Mouse (Mus musculus): ENCODE results near the gene Lrrc27. TPM values are rescaled to one million over a fixed set of nuclear protein-coding genes. Genes with fewer than 3 reads are reported as not detected.
A peak's percentile ranks its signal among the peaks of the same experiment; 100 is the strongest.

Gene Lrrc27
- polyA plus RNA-seq (2014; fragmentation: Nextera tagmentation; extraction: Ambion mirVana), result 4.8 and 4.9 TPM in 2 replicates

- WGBS, result 2% methylated on average over 53 of the region's 53 CpGs
- Histone ChIP-seq H3K27ac (ENCODE audit: low read depth, low read length) (peak within 1 kb of the TSS; percentile 77; the same call in 1 of the 2 replicates), H3K4me1 (ENCODE audit: control insufficient read depth, insufficient read depth, low read length) (no peaks in the 10 kb centered on the region), H3K9ac (ENCODE audit: low read length) (peak within 1 kb of the TSS; percentile 70), H3K4me3 (ENCODE audit: low read depth, low read length) (peak within 1 kb of the TSS; percentile 52), H3K4me2 (ENCODE audit: low read length) (peak within 1 kb of the TSS; percentile 57), H3K36me3 (ENCODE audit: control insufficient read depth, insufficient read depth, low read length) (no peaks in the 10 kb centered on the region), H3K9me3 (replicated peaks; ENCODE audit: control insufficient read depth, low read length) (no peaks in the 10 kb centered on the region), H3K27me3 (replicated peaks; ENCODE audit: control insufficient read depth, insufficient read depth, low read length) (no peaks in the 10 kb centered on the region)
- DNase-seq (ENCODE audit: low spot score) (peak; percentile 99), ATAC-seq (peak; percentile 98)
Measured at GRCm38 (mm10) chr7:139212754-139213745, at the start of gene Lrrc27, which contains the start of gene Stk32c. TSS of gene Lrrc27 (plus strand) at chr7:139212988. TSS of gene Stk32c (minus strand) at chr7:139213307.

DNA sequence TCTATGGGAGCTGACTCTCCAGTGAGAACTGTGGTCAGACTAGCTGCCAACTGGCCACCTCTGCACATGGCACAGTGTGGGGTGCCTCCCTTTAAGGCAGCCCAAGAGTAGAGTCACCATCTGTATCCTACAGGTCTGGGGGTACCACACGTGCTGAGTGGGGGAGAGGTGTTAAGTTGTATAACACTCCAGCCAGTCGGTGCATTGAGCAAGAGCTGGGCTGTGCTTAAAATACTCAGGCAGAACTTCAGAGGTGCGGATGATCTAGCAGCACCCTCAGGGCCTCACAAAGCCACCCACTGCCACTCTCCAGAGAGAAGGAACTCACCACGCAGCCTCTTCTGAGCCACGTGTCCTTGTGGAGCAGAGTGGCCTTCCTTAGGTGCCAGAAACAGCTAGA is 48.4 kb upstream of the Lrrc27 start:
- H3K9me3 ChIP-seq (replicated peaks; ENCODE audit: control insufficient read depth, low read length), result peaks cover 6% of the 10 kb centered on the region; the same call in 1 of the 2 replicates
- H3K27me3 ChIP-seq (replicated peaks; ENCODE audit: control insufficient read depth, insufficient read depth, low read length), result no peaks in the 10 kb centered on the region
- no peak overlapping the region for H3K4me2 ChIP-seq (ENCODE audit: low read length)
- no peak overlapping the region for H3K4me3 ChIP-seq (ENCODE audit: low read depth, low read length)
- DNase-seq (ENCODE audit: low spot score) (no peak), ATAC-seq (no peak)
- H3K27ac ChIP-seq (ENCODE audit: low read depth, low read length), result no peak overlapping the region
- H3K4me1 ChIP-seq (ENCODE audit: control insufficient read depth, insufficient read depth, low read length), result no peaks in the 10 kb centered on the region
- H3K36me3 ChIP-seq (ENCODE audit: control insufficient read depth, insufficient read depth, low read length), result no peaks in the 10 kb centered on the region
- WGBS, result 88% methylated on average over 5 of the region's 5 CpGs
- H3K9ac ChIP-seq (ENCODE audit: low read length), result no peak overlapping the region

GRCm38 (mm10) chr7:139169143-139169542 is 43.6 kb upstream of the Lrrc27 start:
- DNase-seq (ENCODE audit: low spot score) (no peak), ATAC-seq (no peak)
- 71% methylated on average over 4 of the region's 4 CpGs for WGBS
- Histone ChIP-seq H3K36me3 (ENCODE audit: control insufficient read depth, insufficient read depth, low read length) (no peaks in the 10 kb centered on the region), H3K4me3 (ENCODE audit: low read depth, low read length) (no peak overlapping the region), H3K4me2 (ENCODE audit: low read length) (no peak overlapping the region), H3K27me3 (replicated peaks; ENCODE audit: control insufficient read depth, insufficient read depth, low read length) (no peaks in the 10 kb centered on the region), H3K9ac (ENCODE audit: low read length) (no peak overlapping the region), H3K9me3 (replicated peaks; ENCODE audit: control insufficient read depth, low read length) (peaks cover 6% of the 10 kb centered on the region; the same call in 1 of the 2 replicates), H3K4me1 (ENCODE audit: control insufficient read depth, insufficient read depth, low read length) (no peaks in the 10 kb centered on the region), H3K27ac (ENCODE audit: low read depth, low read length) (no peak overlapping the region)

- Histone ChIP-seq H3K9me3 (replicated peaks; ENCODE audit: control insufficient read depth, low read length) (no peaks in the 10 kb centered on the region), H3K27me3 (replicated peaks; ENCODE audit: control insufficient read depth, insufficient read depth, low read length) (no peaks in the 10 kb centered on the region), H3K9ac (ENCODE audit: low read length) (no peak overlapping the region), H3K4me2 (ENCODE audit: low read length) (no peak overlapping the region), H3K27ac (ENCODE audit: low read depth, low read length) (no peak overlapping the region), H3K36me3 (ENCODE audit: control insufficient read depth, insufficient read depth, low read length) (no peaks in the 10 kb centered on the region), H3K4me1 (ENCODE audit: control insufficient read depth, insufficient read depth, low read length) (no peaks in the 10 kb centered on the region), H3K4me3 (ENCODE audit: low read depth, low read length) (no peak overlapping the region)
- no peak for DNase-seq (ENCODE audit: low spot score)
- WGBS, result 82% methylated on average over 5 of the region's 5 CpGs
- no peak for ATAC-seq
Measured at GRCm38 (mm10) chr7:139179299-139179698, 33.5 kb upstream of the Lrrc27 start.

DNA sequence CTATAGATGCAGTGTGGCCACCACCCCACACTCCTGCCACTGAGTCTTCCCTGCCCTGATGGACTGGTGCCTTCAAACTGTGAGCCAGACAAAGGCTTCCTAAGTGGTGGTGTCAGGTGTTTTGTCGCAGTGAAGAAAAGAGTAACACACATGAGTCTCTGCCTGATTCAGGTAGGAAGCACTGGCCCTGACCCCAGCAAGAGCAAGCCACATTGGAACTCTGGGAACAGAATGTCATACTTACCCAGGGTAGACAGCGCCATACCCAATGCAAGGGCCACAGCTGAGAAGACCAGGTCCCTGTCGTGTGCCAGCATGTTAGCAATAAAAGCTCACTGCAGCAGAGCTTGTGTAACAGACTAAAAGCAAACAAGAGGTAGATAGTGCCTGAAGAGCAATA is 32.7 kb upstream of the Lrrc27 start:
- H3K4me3 ChIP-seq (ENCODE audit: low read depth, low read length), result no peak overlapping the region
- H3K36me3 ChIP-seq (ENCODE audit: control insufficient read depth, insufficient read depth, low read length), result no peaks in the 10 kb centered on the region
- DNase-seq (ENCODE audit: low spot score), result no peak
- 84% methylated on average over 3 of the region's 3 CpGs for WGBS
- no peaks in the 10 kb centered on the region for H3K4me1 ChIP-seq (ENCODE audit: control insufficient read depth, insufficient read depth, low read length)
- H3K9me3 ChIP-seq (replicated peaks; ENCODE audit: control insufficient read depth, low read length), result no peaks in the 10 kb centered on the region
- H3K9ac ChIP-seq (ENCODE audit: low read length), result no peak overlapping the region
- H3K27ac ChIP-seq (ENCODE audit: low read depth, low read length), result no peak overlapping the region
- no peak overlapping the region for H3K4me2 ChIP-seq (ENCODE audit: low read length)
- ATAC-seq, result no peak
- H3K27me3 ChIP-seq (replicated peaks; ENCODE audit: control insufficient read depth, insufficient read depth, low read length), result no peaks in the 10 kb centered on the region

DNA sequence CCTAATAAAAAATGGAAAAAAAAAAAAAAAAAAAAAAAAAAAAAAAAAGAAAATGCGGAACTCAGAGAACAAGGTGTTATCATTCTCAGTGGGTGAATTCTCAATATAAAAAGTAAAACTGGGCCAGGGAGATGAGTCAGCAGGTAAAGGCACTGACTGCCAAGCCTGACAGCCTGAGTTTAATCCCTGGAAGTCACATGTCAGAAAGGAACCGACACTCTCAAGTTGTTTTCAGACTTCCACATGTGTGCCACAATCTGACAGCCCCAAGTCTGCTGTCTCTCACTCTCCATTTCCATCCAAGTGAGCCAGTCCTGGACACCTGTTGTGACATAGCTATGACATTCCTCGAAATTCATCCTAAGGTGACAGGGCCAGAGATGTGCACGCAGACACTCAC is 28.4 kb upstream of the Lrrc27 start:
- Histone ChIP-seq H3K27ac (ENCODE audit: low read depth, low read length) (no peak overlapping the region), H3K4me1 (ENCODE audit: control insufficient read depth, insufficient read depth, low read length) (peaks cover 3% of the 10 kb centered on the region; the same call in 1 of the 2 replicates), H3K9me3 (replicated peaks; ENCODE audit: control insufficient read depth, low read length) (no peaks in the 10 kb centered on the region), H3K27me3 (replicated peaks; ENCODE audit: control insufficient read depth, insufficient read depth, low read length) (peaks cover 25% of the 10 kb centered on the region), H3K4me2 (ENCODE audit: low read length) (no peak overlapping the region), H3K4me3 (ENCODE audit: low read depth, low read length) (no peak overlapping the region), H3K9ac (ENCODE audit: low read length) (no peak overlapping the region), H3K36me3 (ENCODE audit: control insufficient read depth, insufficient read depth, low read length) (no peaks in the 10 kb centered on the region)
- ATAC-seq, result no peak
- 80% methylated on average over 4 of the region's 4 CpGs for WGBS
- no peak for DNase-seq (ENCODE audit: low spot score)

DNA sequence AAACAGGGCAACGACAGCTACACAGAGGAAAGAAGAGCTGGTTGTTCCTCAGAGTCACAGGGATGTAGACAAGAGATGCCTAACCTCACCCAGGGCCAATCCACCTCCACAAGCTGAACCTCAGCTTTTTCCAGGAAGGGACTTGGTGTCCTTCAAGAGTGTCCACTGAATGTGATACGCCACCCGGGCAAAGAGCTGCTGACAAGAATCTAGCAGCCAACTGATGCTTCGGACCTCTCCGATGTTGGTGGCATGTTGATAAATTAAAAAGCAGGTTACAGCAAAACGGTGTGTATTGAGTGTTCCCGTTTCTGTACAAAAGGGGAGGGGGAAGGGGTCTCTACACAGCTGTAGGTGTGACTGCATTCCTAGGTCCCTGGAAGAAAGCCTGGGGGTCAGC is 27.9 kb upstream of the Lrrc27 start:
- Histone ChIP-seq H3K36me3 (ENCODE audit: control insufficient read depth, insufficient read depth, low read length) (no peaks in the 10 kb centered on the region), H3K9me3 (replicated peaks; ENCODE audit: control insufficient read depth, low read length) (no peaks in the 10 kb centered on the region), H3K27ac (ENCODE audit: low read depth, low read length) (no peak overlapping the region), H3K9ac (ENCODE audit: low read length) (no peak overlapping the region), H3K4me2 (ENCODE audit: low read length) (no peak overlapping the region), H3K4me3 (ENCODE audit: low read depth, low read length) (no peak overlapping the region), H3K4me1 (ENCODE audit: control insufficient read depth, insufficient read depth, low read length) (peaks cover 3% of the 10 kb centered on the region; the same call in 1 of the 2 replicates), H3K27me3 (replicated peaks; ENCODE audit: control insufficient read depth, insufficient read depth, low read length) (peaks cover 25% of the 10 kb centered on the region)
- ATAC-seq (no peak), DNase-seq (ENCODE audit: low spot score) (no peak)
- 86% methylated on average over 7 of the region's 7 CpGs for WGBS

DNA sequence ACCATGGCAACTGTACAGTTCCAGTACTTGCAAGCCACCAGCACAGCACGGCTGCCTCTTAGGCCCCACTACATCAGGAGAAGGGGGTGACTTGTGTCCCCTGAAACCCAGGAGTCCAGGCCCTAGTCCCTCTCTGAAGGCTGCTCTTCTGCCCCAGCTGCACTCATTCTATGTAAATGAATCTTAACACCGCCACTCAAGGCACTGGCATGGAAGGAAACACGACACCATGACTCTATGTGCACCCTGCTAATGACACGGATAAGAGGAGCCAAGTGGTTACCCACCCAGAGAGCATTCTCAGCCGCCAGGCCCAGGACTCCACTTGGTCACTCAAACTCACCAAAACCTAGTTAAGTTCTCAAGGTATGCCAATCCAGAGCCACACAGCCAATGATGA is 26.8 kb upstream of the Lrrc27 start:
- no peak overlapping the region for H3K9ac ChIP-seq (ENCODE audit: low read length)
- H3K4me2 ChIP-seq (ENCODE audit: low read length), result no peak overlapping the region
- H3K27me3 ChIP-seq (replicated peaks; ENCODE audit: control insufficient read depth, insufficient read depth, low read length), result peaks cover 25% of the 10 kb centered on the region
- peaks cover 3% of the 10 kb centered on the region; the same call in 1 of the 2 replicates for H3K4me1 ChIP-seq (ENCODE audit: control insufficient read depth, insufficient read depth, low read length)
- no peak overlapping the region for H3K27ac ChIP-seq (ENCODE audit: low read depth, low read length)
- DNase-seq (ENCODE audit: low spot score) (no peak), ATAC-seq (no peak)
- H3K4me3 ChIP-seq (ENCODE audit: low read depth, low read length), result no peak overlapping the region
- H3K36me3 ChIP-seq (ENCODE audit: control insufficient read depth, insufficient read depth, low read length), result no peaks in the 10 kb centered on the region
- H3K9me3 ChIP-seq (replicated peaks; ENCODE audit: control insufficient read depth, low read length), result no peaks in the 10 kb centered on the region
- 51% methylated on average over 5 of the region's 5 CpGs for WGBS

DNA sequence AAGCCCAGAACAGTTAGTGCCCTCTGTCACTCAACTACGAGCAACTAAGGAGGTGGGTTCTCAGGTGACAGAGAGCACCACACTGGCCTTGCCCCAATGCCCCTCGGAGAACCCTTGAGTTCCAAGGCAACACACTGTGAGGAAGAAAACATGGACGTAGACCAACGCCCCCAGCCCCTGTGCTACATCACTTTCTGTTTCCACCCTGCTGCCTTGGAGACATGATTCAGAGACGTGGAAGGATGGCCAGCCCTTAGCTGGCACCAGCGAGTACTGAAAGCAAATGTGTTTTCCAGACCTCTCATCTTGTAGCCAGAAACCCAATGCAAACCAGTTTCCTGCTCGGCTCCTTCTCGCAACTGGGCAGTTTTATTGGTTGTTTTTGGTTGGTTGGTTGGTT is 26.4 kb upstream of the Lrrc27 start:
- H3K9ac ChIP-seq (ENCODE audit: low read length), result no peak overlapping the region
- H3K36me3 ChIP-seq (ENCODE audit: control insufficient read depth, insufficient read depth, low read length), result no peaks in the 10 kb centered on the region
- H3K27ac ChIP-seq (ENCODE audit: low read depth, low read length), result no peak overlapping the region
- no peak overlapping the region for H3K4me3 ChIP-seq (ENCODE audit: low read depth, low read length)
- peaks cover 3% of the 10 kb centered on the region; the same call in 1 of the 2 replicates for H3K4me1 ChIP-seq (ENCODE audit: control insufficient read depth, insufficient read depth, low read length)
- peaks cover 25% of the 10 kb centered on the region for H3K27me3 ChIP-seq (replicated peaks; ENCODE audit: control insufficient read depth, insufficient read depth, low read length)
- ATAC-seq (no peak), DNase-seq (ENCODE audit: low spot score) (no peak)
- no peak overlapping the region for H3K4me2 ChIP-seq (ENCODE audit: low read length)
- no peaks in the 10 kb centered on the region for H3K9me3 ChIP-seq (replicated peaks; ENCODE audit: control insufficient read depth, low read length)
- 79% methylated on average over 8 of the region's 8 CpGs for WGBS
